Mouse (Mus musculus): ENCODE measurements around the gene Sco1. TPM values are rescaled to one million over a fixed set of nuclear protein-coding genes. Genes with fewer than 3 reads are reported as not detected.
A peak's percentile ranks its signal among the peaks of the same experiment; 100 is the strongest.

Sco1 gene
- polyA plus RNA-seq, 1 experiment from 2014 or later: 14.7 TPM

GRCm38 (mm10) chr11:67048496-67048895, 4.0 kb upstream of the Sco1 start:
- WGBS: 92% methylated on average over 8 of the region's 8 CpGs
- Histone ChIP-seq H3K9me3 (no peaks in the 10 kb centered on the region), H3K27me3 (no peaks in the 10 kb centered on the region), H3K4me3 (no peak overlapping the region), H3K9ac (replicated peaks) (no peak overlapping the region), H3K36me3 (no peaks in the 10 kb centered on the region), H3K27ac (replicated peaks) (no peak overlapping the region), H3K4me1 (peaks cover 19% of the 10 kb centered on the region), H3K4me2 (replicated peaks) (no peak overlapping the region)
- no peak for ATAC-seq (replicated peaks)

- Histone ChIP-seq H3K36me3 (no peaks in the 10 kb centered on the region), H3K9ac (replicated peaks) (no peak overlapping the region), H3K27ac (replicated peaks) (no peak overlapping the region), H3K4me2 (replicated peaks) (no peak overlapping the region), H3K4me1 (peaks cover 26% of the 10 kb centered on the region), H3K9me3 (no peaks in the 10 kb centered on the region), H3K4me3 (no peak overlapping the region), H3K27me3 (no peaks in the 10 kb centered on the region)
- 95% methylated on average over 3 of the region's 3 CpGs for WGBS
- ATAC-seq (replicated peaks): no peak
Observed at GRCm38 (mm10) chr11:67049256-67049655, 3.2 kb upstream of the Sco1 start.

GRCm38 (mm10) chr11:67051676-67052320, 672 bp upstream of the Sco1 start:
- no peaks in the 10 kb centered on the region for H3K27me3 ChIP-seq
- H3K4me3 ChIP-seq: peak overlapping the region; percentile 96
- H3K4me1 ChIP-seq: peaks cover 26% of the 10 kb centered on the region
- H3K36me3 ChIP-seq: peaks cover 16% of the 10 kb centered on the region
- WGBS: 6% methylated on average over 16 of the region's 16 CpGs
- peak; percentile 72 for ATAC-seq (replicated peaks)
- H3K9me3 ChIP-seq: no peaks in the 10 kb centered on the region
- H3K27ac ChIP-seq (replicated peaks): peak overlapping the region; percentile 84
- H3K9ac ChIP-seq (replicated peaks): peak overlapping the region; percentile 82
- peak overlapping the region; percentile 75 for H3K4me2 ChIP-seq (replicated peaks)

DNA sequence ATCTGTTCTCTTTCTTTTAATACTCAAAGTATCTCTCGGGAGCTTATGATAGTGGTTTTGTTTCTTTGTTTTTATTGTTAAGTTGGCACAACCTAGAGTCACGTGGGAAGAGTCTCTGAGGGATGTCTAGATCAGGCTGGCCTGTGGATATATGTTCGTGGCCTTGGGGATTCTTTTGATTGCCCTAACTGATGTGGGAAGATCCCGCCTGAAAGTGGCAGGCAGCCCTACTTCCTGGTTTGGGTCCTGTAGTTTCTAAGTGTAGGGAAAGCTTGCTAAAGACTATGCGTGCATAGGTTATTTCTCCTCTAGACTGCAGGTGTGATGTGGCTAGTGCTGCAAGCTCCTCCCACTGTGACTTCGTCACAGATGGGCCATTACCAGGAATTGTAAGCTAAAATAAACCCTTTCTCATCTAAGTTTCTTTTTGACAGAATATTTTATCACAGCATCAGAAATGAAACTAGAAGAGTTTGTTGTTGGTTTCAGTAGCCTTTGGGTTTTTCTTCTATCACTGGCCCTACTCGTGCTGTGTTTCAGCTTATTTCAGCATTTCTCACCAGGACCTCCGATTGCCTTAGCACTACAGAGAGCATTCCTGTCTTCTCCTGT, 2.4 kb downstream of the Sco1 start:
- WGBS: 91% methylated on average over 8 of the region's 8 CpGs
- H3K36me3 ChIP-seq: peaks cover 46% of the 10 kb centered on the region
- no peaks in the 10 kb centered on the region for H3K27me3 ChIP-seq
- H3K9ac ChIP-seq (replicated peaks): no peak overlapping the region
- no peaks in the 10 kb centered on the region for H3K9me3 ChIP-seq
- no peak overlapping the region for H3K4me3 ChIP-seq
- H3K27ac ChIP-seq (replicated peaks): no peak overlapping the region
- no peak overlapping the region for H3K4me2 ChIP-seq (replicated peaks)
- no peak for ATAC-seq (replicated peaks)
- H3K4me1 ChIP-seq: peaks cover 26% of the 10 kb centered on the region

GRCm38 (mm10) chr11:67061311-67061710, 8.8 kb downstream of the Sco1 start:
- WGBS: 92% methylated on average over 2 of the region's 2 CpGs
- Histone ChIP-seq H3K27me3 (no peaks in the 10 kb centered on the region), H3K27ac (replicated peaks) (no peak overlapping the region), H3K4me3 (no peak overlapping the region), H3K4me2 (replicated peaks) (no peak overlapping the region), H3K36me3 (peaks cover 87% of the 10 kb centered on the region), H3K9ac (replicated peaks) (no peak overlapping the region), H3K4me1 (no peaks in the 10 kb centered on the region), H3K9me3 (no peaks in the 10 kb centered on the region)
- no peak for ATAC-seq (replicated peaks)

GRCm38 (mm10) chr11:67062726-67063125, 10.3 kb downstream of the Sco1 start:
- WGBS: 94% methylated on average over 3 of the region's 3 CpGs
- H3K36me3 ChIP-seq: peaks cover 80% of the 10 kb centered on the region
- no peak for ATAC-seq (replicated peaks)

GRCm38 (mm10) chr11:67067741-67068140, 15.3 kb downstream of the Sco1 start:
- H3K4me2 ChIP-seq (replicated peaks): no peak overlapping the region
- 90% methylated on average over 3 of the region's 3 CpGs for WGBS
- no peak overlapping the region for H3K9ac ChIP-seq (replicated peaks)
- no peak overlapping the region for H3K4me3 ChIP-seq
- ATAC-seq (replicated peaks): no peak
- peaks cover 40% of the 10 kb centered on the region for H3K36me3 ChIP-seq
- H3K9me3 ChIP-seq: no peaks in the 10 kb centered on the region
- H3K27ac ChIP-seq (replicated peaks): no peak overlapping the region
- no peaks in the 10 kb centered on the region for H3K4me1 ChIP-seq
- no peaks in the 10 kb centered on the region for H3K27me3 ChIP-seq

More at GRCm38 (mm10) chr11:67062726-67063125, 10.3 kb downstream of the Sco1 start:
- Histone ChIP-seq H3K4me2 (replicated peaks) (no peak overlapping the region), H3K27me3 (no peaks in the 10 kb centered on the region), H3K4me3 (no peak overlapping the region), H3K9me3 (no peaks in the 10 kb centered on the region), H3K27ac (replicated peaks) (no peak overlapping the region), H3K4me1 (no peaks in the 10 kb centered on the region), H3K9ac (replicated peaks) (no peak overlapping the region)

GRCm38 (mm10) chr11:67072615-67073130, 20.2 kb downstream of the Sco1 start:
- Histone ChIP-seq H3K4me1 (0 out of 2 replicates have a peak, but pooled peaks cover 3% of the 10 kb centered on the region), H3K9ac (replicated peaks) (no peak overlapping the region), H3K36me3 (0 out of 2 replicates have a peak, but pooled peaks cover 2% of the 10 kb centered on the region), H3K27me3 (no peaks in the 10 kb centered on the region), H3K27ac (replicated peaks) (no peak overlapping the region), H3K4me2 (replicated peaks) (no peak overlapping the region), H3K9me3 (no peaks in the 10 kb centered on the region), H3K4me3 (no peak overlapping the region)
- no peak for ATAC-seq (replicated peaks)
- WGBS: 77% methylated on average over 15 of the region's 15 CpGs

GRCm38 (mm10) chr11:67075036-67075435, 22.6 kb downstream of the Sco1 start:
- H3K4me1 ChIP-seq: 0 out of 2 replicates have a peak, but pooled peaks cover 3% of the 10 kb centered on the region
- H3K9ac ChIP-seq (replicated peaks): no peak overlapping the region
- no peaks in the 10 kb centered on the region for H3K36me3 ChIP-seq
- no peak overlapping the region for H3K4me3 ChIP-seq
- 33% methylated on average over 3 of the region's 3 CpGs for WGBS
- no peak for ATAC-seq (replicated peaks)
- no peaks in the 10 kb centered on the region for H3K9me3 ChIP-seq
- no peaks in the 10 kb centered on the region for H3K27me3 ChIP-seq
- no peak overlapping the region for H3K27ac ChIP-seq (replicated peaks)
- H3K4me2 ChIP-seq (replicated peaks): no peak overlapping the region

DNA sequence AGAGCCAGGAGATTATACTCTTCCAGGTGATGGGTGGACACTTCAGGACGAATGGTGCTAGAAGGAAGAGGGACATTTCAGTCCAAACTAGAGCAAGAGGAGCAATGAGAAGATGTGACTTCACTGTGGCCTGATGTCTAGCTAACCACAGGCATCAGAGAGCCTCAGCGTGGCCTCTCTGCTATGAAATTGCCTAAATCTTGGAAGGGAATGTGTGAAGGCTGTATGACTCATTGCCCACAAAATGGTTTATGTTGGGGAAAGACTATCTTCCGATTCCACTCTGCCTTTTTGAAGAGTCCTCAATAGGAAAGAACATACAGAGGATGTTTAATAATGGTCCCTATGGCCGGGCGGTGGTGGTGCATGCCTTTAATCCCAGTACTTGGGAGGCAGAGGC, 24.3 kb downstream of the Sco1 start:
- H3K9ac ChIP-seq (replicated peaks): no peak overlapping the region
- 89% methylated on average over 5 of the region's 5 CpGs for WGBS
- H3K4me1 ChIP-seq: 0 out of 2 replicates have a peak, but pooled peaks cover 3% of the 10 kb centered on the region
- no peak overlapping the region for H3K4me2 ChIP-seq (replicated peaks)
- H3K36me3 ChIP-seq: no peaks in the 10 kb centered on the region
- ATAC-seq (replicated peaks): no peak
- H3K9me3 ChIP-seq: no peaks in the 10 kb centered on the region
- H3K27me3 ChIP-seq: no peaks in the 10 kb centered on the region
- no peak overlapping the region for H3K4me3 ChIP-seq
- H3K27ac ChIP-seq (replicated peaks): no peak overlapping the region

DNA sequence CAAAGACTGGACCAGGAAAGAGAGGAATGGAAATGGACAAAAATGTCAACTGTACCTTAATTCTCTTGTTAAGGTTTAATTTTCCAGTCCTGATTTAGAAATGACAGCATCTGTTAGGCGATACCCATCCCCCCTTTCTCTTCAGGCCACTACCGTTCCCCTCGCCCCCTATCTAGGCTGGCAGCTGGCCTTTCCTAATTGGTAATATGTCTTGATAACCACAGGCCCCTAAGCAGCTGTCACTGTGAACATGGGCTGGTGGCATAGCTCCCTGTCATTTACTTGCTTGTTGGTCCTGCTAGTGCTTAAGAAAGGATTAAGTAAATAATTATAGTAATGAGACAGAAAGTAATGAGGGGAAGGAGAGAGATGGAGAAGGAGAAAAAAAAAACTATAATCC, 25.0 kb downstream of the Sco1 start:
- Histone ChIP-seq H3K4me2 (replicated peaks) (no peak overlapping the region), H3K27me3 (no peaks in the 10 kb centered on the region), H3K4me1 (0 out of 2 replicates have a peak, but pooled peaks cover 3% of the 10 kb centered on the region), H3K9ac (replicated peaks) (no peak overlapping the region), H3K9me3 (no peaks in the 10 kb centered on the region), H3K36me3 (no peaks in the 10 kb centered on the region), H3K4me3 (no peak overlapping the region), H3K27ac (replicated peaks) (no peak overlapping the region)
- 40% methylated on average over 3 of the region's 3 CpGs for WGBS
- ATAC-seq (replicated peaks): no peak

DNA sequence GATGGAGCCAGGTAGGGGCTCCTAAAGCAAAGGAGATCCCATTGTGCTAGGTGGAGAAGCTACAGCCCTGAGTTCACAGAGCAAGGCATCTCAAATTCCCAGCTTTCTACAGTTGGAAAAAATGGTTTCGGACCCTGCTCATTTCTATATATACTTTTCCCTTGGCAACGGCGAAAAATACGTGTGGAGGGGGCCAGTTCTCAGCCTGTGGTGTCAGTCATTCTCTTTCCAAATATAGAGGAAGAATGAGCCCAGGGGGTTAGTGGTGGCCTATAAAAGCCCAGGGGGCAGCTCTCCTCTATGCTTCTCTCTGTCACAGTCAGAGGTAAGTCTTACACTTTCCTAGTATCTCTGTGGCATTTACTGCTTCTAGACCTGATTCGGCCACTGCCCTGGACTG, 25.5 kb downstream of the Sco1 start, which contains the start of gene Myh3:
TSS of gene Myh3 (plus strand) at position 301 of the 400 bp plus-strand sequence.
- H3K36me3 ChIP-seq: no peaks in the 10 kb centered on the region
- no peaks in the 10 kb centered on the region for H3K9me3 ChIP-seq
- no peak within 1 kb of the TSS for H3K27ac ChIP-seq (replicated peaks)
- no peak within 1 kb of the TSS for H3K4me3 ChIP-seq
- ATAC-seq (replicated peaks): no peak
- WGBS: 90% methylated on average over 5 of the region's 5 CpGs
- no peak within 1 kb of the TSS for H3K4me2 ChIP-seq (replicated peaks)
- H3K4me1 ChIP-seq: 0 out of 2 replicates have a peak, but pooled peaks cover 3% of the 10 kb centered on the region
- no peaks in the 10 kb centered on the region for H3K27me3 ChIP-seq
- no peak within 1 kb of the TSS for H3K9ac ChIP-seq (replicated peaks)

Data from forebrain, embryonic 15.5 days (tissue).